Mouse (Mus musculus) c-Kit-positive CD71-positive TER-119-negative erythroid progenitor cells, embryonic 14.5 days (primary cell): Measurements from ENCODE around the gene Mmrn2.
"Not testable (repeated sequence)": the region's sequence is repeated elsewhere in the genome, so short reads cannot be mapped to it uniquely, and the experiment has no call there.

Source experiments
- DNase-seq: peaks from one replicate; pipeline ENCODE4 v3.0.0-alpha.2; 2013; ENCODE audit warnings: low read depth

Gene Mmrn2

DNA sequence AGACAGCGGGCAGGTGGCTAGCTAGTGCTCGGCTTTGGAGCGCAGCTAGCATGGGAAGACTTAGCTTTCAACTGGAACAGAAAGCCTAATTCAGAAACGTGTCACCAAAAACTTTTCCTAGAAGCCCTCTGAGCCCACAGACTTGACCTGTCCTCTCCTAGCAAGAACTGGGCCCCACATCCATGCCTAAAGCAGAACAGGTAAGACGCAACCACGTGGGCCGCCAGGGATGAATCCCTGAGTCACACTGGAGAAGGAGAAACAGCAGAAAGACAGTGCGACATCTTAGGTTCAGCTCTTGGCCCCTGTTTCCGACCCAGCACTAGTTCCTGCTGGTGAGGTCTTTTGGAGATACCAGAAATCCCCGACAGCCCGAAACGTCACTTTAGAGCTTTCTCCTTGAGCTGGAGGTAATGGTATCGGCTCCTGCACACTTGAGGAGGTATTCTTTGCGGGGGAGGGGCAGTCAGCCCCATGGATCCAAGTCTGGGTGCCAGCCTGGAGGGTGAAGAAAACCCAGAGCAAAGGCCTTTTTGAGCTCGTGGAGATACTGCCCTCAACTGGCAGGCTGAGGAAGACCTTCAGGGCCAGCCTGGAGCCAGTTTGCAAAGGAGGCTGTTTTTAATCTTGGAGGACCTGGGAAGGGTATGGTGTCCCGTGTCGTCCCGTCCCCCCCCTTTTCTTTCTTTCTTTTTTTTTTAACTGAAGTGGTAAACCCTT lies 12.4 kb upstream of the Mmrn2 start:
- peak; percentile 25 for DNase-seq

DNA sequence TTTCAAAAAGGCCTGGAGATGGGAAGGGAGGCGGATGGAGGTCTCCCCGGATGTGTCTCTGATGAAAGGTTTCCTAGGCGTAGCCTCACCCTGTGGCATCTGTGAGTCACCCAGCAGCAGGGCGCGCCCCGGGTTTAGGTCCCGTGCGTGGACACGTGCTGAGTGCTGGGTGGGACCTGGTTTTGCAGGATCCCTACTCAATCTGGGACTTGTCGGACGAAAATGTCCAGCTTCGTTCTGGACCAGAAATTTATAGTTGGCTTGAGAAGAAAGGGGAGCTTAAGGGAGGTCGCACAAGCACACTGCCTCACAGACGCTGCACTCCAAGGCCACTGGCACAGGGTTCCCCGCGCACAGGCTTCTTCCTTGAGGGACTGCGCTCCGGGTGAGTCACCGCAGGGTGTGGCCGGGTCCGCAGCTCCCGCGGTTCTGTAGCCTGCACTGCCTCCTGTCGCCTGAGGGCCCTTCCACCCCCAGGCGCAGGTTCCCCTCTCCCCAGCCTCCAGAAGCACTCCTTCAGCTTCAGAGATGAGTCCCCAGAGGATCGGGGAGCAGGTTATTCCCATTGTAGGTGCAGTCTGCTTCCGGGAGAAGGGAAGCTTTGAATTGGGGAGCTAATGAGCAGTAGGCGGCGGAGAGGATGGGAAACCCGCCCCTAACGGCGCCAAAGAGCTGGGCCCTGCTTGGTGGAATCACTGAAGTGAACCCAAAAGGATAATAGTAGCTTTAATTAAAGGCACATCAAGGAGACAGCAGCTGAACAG lies 11.6 kb upstream of the Mmrn2 start:
- DNase-seq: no peak

DNA sequence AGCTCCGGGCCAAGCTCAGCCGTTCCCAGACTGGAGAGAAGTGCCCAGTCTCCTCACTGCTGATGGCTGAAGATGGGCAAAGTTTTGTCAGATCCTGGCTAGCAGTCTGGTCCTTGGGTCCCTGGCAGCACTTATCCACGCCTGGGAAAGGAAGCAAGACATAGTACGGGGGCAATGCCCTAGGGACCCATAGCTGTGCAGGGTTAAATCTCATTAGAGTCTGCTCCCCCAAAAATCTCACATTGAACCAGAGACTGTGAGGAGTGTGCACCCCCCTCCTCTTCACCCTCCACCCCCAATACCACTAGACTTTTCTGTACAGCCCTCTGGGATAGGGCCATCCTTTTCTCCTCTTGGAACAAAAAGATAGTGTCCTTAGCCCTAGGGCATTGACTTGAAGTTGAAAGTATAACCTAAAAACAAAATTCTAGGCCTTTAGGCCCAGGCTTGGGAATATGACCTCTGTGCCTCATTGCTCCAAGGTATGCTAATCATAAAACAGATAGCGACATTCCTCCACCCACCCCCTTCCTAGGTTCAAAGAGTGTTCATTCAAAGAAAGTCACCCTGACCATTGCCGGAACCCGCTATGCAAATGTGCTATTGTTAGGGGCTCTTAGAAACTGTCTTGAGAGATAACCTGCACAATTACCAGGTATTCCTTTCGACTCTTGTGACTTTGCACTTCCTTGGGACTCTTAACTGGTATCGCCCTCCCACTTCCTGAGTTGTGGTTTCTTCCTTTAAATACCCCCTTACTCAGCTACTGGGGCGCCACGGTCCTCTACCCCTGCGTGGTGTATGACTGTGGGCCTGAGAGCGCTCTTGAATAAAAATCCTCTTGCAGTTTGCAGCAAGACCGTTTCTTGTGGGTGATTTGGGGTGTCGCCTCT lies 10.8 kb upstream of the Mmrn2 start:
- DNase-seq: not testable (repeated sequence)

DNA sequence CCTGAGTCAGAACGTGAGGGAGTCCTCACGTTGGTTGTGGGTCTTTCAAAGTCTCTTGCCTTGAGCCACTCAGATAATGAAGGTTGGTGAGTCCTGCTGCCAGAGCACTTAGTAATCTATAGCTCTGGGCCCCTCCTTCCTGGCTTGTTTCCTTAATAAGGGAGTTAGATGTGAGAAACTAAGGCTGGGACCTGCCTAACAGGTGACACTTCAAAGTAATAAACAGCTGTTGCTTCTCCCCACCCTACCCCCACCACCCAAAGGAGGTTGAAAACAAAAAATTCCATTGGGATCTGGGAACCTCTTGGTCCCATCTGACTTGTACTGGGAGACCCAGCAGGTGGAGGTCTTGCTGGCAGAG lies 10.1 kb upstream of the Mmrn2 start:
- DNase-seq: no peak

DNA sequence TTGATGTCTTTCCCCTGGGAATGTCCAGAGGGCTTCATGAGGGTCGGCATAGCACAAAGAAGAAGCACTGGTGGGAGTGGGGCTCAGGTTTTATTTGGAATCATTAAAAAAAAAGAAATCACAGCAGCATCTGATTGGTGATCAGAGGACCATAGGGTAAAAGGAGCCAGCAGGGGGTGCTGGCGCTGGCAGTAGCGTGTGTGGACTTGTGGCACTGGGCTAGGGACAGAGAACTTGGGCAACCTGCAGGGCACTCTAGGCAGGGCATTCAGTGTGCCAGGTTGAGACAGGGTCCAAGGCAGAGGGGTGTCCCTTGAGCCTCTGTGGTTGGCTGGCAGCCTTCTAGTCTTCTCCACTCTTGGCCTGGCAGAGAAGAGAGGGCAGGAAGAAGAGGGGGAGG lies 5.1 kb upstream of the Mmrn2 start:
- DNase-seq: no peak

DNA sequence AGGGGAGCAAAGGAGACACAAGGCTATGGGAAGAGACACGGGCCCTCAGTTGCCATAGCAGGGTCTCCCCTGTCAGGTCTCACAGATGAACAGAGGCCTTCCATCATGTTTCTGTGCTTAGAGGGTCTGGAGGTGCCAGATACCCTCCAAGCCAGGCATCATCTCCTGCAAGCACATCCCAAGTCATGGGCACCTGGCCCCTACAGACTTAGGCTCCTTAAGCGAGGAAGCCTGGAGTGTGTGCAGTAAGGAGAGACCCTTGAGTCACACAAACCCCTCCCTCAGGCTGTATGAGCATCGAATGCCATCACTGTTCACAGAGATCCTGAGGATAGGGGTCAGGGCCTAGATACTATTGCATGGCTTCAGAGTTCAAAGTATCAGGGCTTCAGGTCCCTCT lies 4.3 kb upstream of the Mmrn2 start:
- no peak for DNase-seq

DNA sequence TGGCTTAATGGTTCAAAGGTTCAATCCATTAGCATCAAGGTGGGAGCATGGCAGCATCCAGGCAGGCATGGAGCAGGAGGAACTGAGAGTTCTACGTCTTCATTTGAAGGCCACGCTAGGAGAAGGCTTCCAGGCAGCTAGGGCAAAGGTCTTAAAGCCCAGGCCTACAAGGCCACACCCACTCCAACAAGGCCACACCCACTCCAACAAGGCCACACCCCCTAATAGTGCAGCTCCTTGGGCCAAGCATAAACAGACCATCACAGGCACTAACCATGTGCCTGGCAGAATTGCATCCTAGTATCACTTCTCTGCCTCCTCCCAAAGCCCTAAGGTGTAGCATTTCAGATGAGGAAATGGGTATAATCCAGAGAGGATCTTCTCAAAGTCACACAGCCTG lies 3.5 kb upstream of the Mmrn2 start:
- DNase-seq: no peak

DNA sequence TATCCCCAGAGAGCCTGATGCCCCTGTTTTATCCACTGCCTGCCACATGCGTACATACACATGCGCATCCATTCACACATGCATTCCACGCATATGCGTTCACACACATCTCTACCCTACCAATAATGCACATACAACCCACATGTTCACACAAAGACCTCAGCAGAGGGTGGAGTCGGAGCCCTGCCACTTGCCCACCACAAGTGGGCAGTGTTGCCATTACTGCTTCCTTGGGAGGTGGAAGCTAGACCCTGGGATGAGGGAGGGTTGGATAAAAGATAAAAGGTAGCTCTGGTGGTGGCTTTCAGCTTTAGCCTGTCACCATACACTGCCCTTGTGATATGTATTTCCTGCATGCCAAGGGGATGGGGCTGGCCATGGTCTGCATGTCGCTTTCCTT lies 2.6 kb upstream of the Mmrn2 start:
- DNase-seq: no peak

DNA sequence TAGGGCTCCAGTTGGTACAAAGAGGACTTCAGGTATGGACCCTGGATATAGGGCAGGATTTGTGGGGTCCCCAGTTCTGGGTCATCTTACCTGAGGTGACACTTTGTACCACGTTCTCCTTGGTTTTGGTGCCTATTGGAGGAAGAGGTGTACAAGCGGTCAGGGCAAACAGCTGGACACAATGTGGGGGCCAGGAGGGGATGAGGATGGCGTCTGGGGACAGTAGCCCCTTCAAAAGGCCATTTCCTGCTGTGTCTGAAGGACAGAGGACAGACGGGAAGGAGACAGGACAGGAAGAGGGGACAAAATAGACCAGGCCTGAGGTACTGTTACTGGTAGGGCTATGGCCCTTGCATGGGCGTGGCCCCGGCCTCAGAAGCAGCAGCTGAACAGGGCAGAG lies 1.7 kb upstream of the Mmrn2 start:
- no peak for DNase-seq

DNA sequence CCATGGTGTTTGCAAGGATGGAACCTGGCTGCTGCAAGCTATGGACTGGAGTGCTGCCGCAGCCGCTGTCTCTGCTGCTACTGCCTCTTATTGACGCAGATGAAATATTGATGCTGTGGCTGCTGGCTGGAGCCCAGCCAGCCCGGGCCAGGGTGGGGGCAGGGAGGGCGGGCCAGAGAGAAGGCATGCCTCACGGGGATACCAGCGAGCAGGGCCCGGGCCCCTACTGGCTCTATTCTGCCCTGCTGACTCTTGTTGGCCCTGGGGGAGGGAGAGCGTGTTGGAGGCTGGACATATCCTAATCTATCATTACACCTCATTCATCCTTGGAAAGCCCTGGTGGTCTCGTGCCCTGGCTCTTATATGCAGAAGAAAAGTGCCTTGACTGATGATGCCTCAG lies 688 bp upstream of the Mmrn2 start, which contains the start of gene Sncg:
TSS of gene Sncg (minus strand) at position 213 of the 400 bp plus-strand sequence.
- DNase-seq: no peak

DNA sequence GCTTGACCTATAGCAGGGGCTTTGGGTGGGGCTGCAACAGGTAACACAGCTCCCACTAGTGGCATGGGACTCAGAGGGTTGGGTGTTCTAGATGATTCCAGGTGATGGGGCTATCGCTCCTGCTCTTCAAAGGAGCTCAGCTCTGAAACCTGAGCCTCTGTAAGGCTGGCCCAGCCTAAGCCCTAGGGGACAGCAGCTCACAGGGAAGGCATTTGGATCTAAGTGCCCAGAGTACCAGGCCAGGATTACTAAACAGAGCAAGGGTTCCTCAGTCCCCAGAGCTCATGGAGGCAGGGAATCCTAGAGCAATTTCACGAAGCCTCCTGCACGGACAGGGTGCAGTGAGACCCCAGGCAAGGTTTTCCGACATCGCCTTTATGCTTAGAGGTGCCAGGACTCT lies 676 bp downstream of the Mmrn2 start:
- DNase-seq: no peak

DNA sequence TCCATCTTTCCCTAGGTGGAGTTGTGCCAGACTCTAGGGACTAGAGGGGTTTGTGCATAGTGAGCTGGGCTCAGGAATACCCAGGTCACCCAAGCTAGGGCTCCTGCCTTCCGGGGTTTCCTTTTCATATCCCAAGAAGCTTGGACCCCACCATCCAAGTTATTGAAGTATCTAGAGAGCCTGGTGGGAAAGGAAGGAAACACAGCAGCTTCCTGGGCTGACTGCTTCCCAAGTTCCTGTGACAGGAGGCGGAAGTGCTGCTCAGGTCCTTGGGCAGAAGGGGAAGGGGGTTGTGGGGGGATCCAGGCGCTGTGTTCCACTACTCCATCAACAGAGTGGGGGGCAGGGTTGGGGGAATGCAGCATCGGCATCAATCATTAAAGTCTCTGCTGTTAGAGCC lies 1.9 kb downstream of the Mmrn2 start:
- no peak for DNase-seq

DNA sequence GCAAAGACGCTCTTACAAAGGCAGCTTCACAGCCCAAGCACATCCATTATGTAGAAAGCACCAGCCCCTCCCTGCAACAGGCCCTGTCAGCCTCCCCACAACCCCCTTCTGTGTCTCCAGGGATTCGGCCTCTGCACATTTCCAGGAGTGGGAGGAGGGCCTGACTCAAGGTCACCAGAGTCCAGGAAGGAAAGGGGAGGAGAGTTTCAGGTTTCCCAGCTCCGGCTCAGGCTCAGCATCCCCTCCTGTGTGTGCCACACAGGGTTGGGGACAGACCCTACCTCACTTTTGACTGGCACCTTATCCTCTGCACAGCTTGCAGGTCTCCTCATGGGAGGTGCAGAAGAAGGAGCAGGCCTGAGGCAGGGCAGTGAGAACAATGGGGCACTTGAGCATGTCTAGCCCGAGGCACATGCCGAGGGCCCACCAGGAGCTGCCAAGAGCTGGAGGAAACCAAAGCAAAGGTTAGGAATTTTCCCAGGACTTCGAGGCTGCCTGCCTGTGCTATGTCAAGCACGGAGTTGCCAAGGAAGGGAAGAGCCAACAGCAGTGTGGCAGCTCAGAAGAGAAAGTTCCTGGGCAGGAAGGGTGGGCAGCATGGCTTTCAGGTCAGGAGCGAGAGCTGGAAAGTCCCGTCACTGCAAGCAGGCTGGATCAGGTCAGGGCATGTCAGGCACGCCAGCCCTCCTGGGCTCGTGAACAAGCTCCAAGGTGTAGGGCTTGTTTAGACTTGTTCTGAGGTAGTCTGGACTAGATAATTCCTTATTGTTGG lies 3.5 kb downstream of the Mmrn2 start:
- no peak for DNase-seq

DNA sequence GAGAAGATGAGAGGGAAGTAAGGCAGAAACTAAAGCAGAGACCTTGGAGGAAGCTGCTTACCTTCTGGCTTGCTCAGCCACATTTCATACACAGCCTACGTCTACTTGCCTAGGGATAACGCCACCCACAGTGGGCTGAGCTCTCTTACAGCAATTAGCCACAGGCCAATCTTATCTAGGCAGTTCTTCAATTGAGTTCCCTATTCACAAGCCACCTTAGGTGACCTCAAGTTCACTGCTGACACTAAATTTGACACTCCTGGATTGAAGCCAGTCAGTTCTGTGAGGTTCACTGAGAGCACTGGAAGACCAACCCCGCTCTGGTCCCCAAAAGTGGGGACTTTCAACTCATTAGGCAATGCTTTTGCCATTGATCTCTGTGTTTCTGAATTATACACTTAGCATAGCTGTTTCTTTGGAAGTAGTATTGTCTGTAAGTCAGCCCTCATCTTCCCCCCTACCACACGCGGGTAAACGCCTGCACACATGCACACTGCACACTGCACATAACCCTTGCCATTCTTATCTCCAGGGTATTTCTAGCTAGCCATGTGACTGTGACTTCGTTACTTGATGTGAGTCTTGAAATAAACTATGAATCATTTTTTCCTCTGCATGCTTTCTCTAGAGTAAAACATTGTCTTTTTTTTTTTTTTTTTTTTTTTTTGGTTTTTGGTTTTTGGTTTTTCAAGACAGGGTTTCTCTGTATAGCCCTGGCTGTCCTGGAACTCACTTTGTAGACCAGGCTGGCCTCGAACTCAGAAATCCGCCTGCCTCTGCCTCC lies 7.8 kb downstream of the Mmrn2 start:
- no peak for DNase-seq

DNA sequence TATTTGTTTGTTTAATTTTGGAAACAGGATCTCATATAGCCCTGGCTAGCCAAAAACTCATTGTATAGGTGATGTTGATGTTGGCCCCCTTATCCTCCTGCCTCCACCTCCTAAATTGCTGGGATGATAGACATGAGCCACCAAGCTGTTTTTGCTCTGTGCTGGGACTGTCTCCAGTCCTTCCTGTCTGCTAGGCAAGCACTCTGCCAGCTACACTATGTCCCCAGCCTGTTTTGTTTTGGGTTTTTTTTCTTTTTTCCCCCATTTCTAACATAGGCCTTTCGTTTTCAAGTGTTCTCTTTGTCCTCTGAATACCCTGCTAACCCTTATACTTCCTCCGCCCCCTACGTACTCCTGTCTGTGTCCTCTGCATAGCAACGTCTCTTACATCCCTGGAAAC lies 18.0 kb downstream of the Mmrn2 start:
- DNase-seq: no peak

DNA sequence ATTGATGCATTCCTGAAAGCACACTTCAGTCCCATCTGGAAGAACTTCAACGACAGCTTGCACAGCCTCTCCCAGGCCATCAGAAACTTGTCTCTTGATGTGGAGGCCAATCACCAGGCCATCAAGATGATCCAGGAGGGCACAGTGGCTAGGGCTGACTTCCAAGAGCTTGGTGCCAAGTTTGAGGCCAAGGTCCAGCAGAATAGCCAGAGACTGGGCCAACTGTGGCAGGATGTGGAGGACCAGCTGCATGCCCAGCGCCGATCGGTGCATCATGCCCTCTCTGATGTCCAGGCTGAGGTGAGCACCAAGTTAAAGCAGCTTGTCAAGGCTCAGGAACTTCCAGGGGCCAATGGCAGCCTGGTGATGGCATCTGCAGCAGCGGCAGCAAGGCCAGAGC lies 22.6 kb downstream of the Mmrn2 start:
- DNase-seq: no peak

DNA sequence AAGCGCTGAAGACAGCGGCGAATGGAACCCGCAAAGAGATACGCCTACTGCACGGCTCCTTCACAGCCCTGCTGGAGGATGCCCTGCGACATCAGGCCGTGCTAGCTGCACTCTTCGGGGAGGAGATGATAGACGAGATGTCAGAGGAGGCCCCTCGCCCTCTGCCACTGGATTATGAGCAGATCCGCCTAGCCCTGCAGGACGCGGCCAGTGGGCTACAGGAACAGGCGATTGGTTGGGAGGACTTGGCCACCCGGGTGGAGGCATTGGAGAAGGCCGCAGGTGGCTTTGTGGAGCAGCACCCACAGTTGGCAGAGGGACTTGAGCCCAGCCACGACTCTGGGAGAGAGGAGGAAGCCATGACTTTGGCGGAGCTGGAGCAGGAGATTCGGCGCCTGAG lies 23.6 kb downstream of the Mmrn2 start:
- no peak for DNase-seq

DNA sequence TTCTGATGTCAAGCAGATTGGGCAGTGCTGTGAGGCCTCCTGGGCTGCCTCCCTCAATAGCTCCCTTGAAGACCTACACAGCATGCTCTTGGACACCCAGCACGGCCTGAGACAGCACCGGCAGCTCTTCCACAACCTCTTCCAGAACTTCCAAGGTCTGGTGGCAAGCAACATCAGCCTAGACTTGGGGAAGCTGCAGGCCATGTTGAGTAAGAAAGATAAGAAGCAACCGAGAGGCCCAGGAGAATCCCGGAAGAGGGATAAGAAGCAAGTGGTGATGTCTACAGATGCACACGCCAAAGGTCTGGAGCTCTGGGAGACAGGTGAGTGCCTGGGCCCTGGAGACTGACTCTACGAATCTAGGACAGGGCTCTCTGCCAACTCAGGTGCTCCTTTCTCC lies 24.0 kb downstream of the Mmrn2 start:
- DNase-seq: no peak

DNA sequence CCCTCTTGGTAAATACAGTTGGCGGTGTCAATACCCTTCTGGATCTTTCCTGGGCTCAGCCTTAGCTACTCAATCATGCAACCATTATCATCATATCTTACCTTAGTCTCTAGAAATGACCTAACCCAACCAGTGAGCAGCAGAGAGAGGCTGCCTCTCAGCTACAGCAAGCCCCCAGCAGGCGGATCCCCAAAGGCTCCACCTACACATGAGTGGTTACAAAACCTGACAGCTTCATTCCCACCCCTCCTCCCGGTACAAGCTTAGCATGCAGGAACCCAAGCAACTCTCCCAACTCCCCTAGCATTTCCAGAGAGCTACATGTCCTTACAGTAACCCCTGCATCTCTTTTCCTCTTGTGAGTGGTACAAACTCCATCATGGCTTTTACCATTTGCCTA lies 24.8 kb downstream of the Mmrn2 start:
- DNase-seq: no peak

DNA sequence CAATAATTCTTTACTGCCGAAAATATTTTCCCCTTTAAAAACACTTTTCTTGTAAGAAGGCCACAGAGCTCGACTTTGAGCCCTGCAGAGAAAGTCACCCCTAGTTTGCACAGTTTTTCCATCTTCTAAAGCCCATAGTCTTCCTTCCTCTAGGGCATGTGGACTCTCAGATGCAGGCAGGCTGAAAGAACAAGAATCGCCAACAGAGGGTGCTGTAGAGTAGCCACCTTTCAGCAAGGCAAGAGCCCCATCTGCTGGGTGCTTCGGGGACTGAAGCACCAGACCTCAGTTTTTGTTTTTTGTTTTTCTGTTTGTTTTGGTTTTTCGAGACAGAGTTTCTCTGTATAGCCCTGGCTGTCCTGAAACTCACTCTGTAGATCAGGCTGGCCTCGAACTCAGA lies 25.9 kb downstream of the Mmrn2 start:
- peak; percentile 58 for DNase-seq

DNA sequence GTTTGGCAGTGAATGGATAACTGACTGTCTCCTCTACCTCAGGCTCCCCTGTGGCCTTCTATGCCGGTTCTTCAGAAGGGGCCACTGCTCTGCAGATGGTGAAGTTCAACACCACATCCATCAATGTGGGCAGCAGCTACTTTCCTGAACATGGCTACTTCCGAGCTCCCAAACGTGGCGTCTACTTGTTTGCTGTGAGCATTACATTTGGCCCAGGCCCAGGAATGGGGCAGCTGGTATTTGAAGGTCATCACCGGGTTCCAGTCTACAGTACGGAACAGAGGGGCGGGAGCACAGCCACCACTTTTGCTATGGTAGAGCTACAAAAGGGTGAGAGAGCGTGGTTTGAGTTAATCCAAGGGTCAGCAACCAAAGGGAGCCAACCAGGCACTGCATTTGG lies 27.6 kb downstream of the Mmrn2 start:
- no peak for DNase-seq
